In genomic region chr3:87033357-87033756, GRCm38 (mm10) we compare ENCODE assay signal across 8 mouse cellular contexts. TPM values are rescaled to one million over a fixed set of nuclear protein-coding genes. Genes with fewer than 3 reads are reported as not detected.
DNase-seq lines count a peak whose midpoint lies in the region; ATAC-seq lines count a peak whose summit lies in the region.

No protein-coding gene starts in this region.

- H3K4me3 ChIP-seq in forebrain, embryonic 10.5 days: no peak overlapping the region
- H3K4me3 ChIP-seq in forebrain, embryonic 12.5 days (replicated peaks): no peak overlapping the region
- no peak overlapping the region for H3K4me3 ChIP-seq in forebrain, embryonic 15.5 days
- no peak overlapping the region for H3K4me3 ChIP-seq in hindbrain, embryonic 16.5 days (ENCODE audit: low read length)
- no peak overlapping the region for H3K4me3 ChIP-seq in stomach, embryonic 16.5 days (replicated peaks; ENCODE audit: low read length)

- DNase-seq in forebrain, embryonic 10.5 days (ENCODE audit: extremely low spot score, low spot score): peak; percentile 71
- DNase-seq in c-Kit-positive CD71-positive TER-119-negative erythroid progenitor cells, embryonic 14.5 days (ENCODE audit: low read depth): peak; percentile 30
- DNase-seq in left cerebral cortex, adult 8-10 months (ENCODE audit: low spot score in 2 of 2): peak; percentile 15 to 74

- H3K4me1 ChIP-seq in forebrain, embryonic 10.5 days: no peaks in the 10 kb centered on the region
- H3K4me1 ChIP-seq in forebrain, embryonic 12.5 days: no peaks in the 10 kb centered on the region
- H3K4me1 ChIP-seq in forebrain, embryonic 15.5 days: no peaks in the 10 kb centered on the region
- H3K4me1 ChIP-seq in hindbrain, embryonic 16.5 days (ENCODE audit: control insufficient read depth, insufficient read depth, low read depth, low read length): no peaks in the 10 kb centered on the region
- no peaks in the 10 kb centered on the region for H3K4me1 ChIP-seq in stomach, embryonic 16.5 days (ENCODE audit: control insufficient read depth, insufficient read depth, low read length)

- H3K27me3 ChIP-seq in forebrain, embryonic 10.5 days (ENCODE audit: poor library complexity, severe bottlenecking): no peaks in the 10 kb centered on the region
- no peaks in the 10 kb centered on the region; the same call in 1 of the 2 replicates for H3K27me3 ChIP-seq in forebrain, embryonic 12.5 days
- no peaks in the 10 kb centered on the region for H3K27me3 ChIP-seq in forebrain, embryonic 15.5 days
- H3K27me3 ChIP-seq in hindbrain, embryonic 16.5 days (replicated peaks; ENCODE audit: control insufficient read depth, insufficient read depth, low read length): no peaks in the 10 kb centered on the region
- no peaks in the 10 kb centered on the region for H3K27me3 ChIP-seq in stomach, embryonic 16.5 days (ENCODE audit: control insufficient read depth, insufficient read depth, low read length)

- H3K27ac ChIP-seq in forebrain, embryonic 10.5 days: no peak overlapping the region
- H3K27ac ChIP-seq in forebrain, embryonic 12.5 days: no peak overlapping the region
- H3K27ac ChIP-seq in forebrain, embryonic 15.5 days (replicated peaks): no peak overlapping the region
- H3K27ac ChIP-seq in hindbrain, embryonic 16.5 days (ENCODE audit: low read depth, low read length): no peak overlapping the region
- no peak overlapping the region for H3K27ac ChIP-seq in stomach, embryonic 16.5 days (ENCODE audit: low read length)

- no peak for ATAC-seq in forebrain, embryonic 12.5 days (ENCODE audit: low FRiP score)
- ATAC-seq in forebrain, embryonic 15.5 days (replicated peaks): peak; percentile 37; the same call in 1 of the 2 replicates
- ATAC-seq in hindbrain, embryonic 16.5 days: 0 out of 2 replicates have a peak, but pooled peaks have one; percentile 11
- peak; percentile 74 for ATAC-seq in monocyte, adult 5-6 weeks (replicated peaks; ENCODE audit: insufficient number of reproducible peaks, low FRiP score, low TSS enrichment, poor library complexity, severe bottlenecking)
- ATAC-seq in stomach, embryonic 16.5 days (ENCODE audit: insufficient read depth, low FRiP score): peak; percentile 13; the same call in 1 of the 2 replicates

- 28% methylated on average over 8 of the region's 8 CpGs for WGBS in forebrain, embryonic 10.5 days
- 24% methylated on average over 8 of the region's 8 CpGs for WGBS in forebrain, embryonic 12.5 days
- 19% methylated on average over 8 of the region's 8 CpGs for WGBS in forebrain, embryonic 15.5 days
- WGBS in hindbrain, embryonic 16.5 days: 28% methylated on average over 8 of the region's 8 CpGs
- 17% methylated on average over 8 of the region's 8 CpGs for WGBS in stomach, embryonic 16.5 days

- H3K4me2 ChIP-seq in forebrain, embryonic 12.5 days: no peak overlapping the region
- no peak overlapping the region for H3K4me2 ChIP-seq in forebrain, embryonic 15.5 days (replicated peaks)
- H3K4me2 ChIP-seq in hindbrain, embryonic 16.5 days (ENCODE audit: low read length): no peak overlapping the region
- H3K4me2 ChIP-seq in stomach, embryonic 16.5 days (ENCODE audit: low read depth, low read length): no peak overlapping the region

- H3K36me3 ChIP-seq in forebrain, embryonic 10.5 days (replicated peaks): no peaks in the 10 kb centered on the region
- no peaks in the 10 kb centered on the region for H3K36me3 ChIP-seq in forebrain, embryonic 12.5 days (replicated peaks)
- no peaks in the 10 kb centered on the region for H3K36me3 ChIP-seq in forebrain, embryonic 15.5 days
- H3K36me3 ChIP-seq in hindbrain, embryonic 16.5 days (ENCODE audit: control insufficient read depth, insufficient read depth, low read length): no peaks in the 10 kb centered on the region
- H3K36me3 ChIP-seq in stomach, embryonic 16.5 days (ENCODE audit: control insufficient read depth, insufficient read depth, low read length): no peaks in the 10 kb centered on the region

- no peak overlapping the region for H3K9ac ChIP-seq in forebrain, embryonic 12.5 days
- H3K9ac ChIP-seq in forebrain, embryonic 15.5 days (replicated peaks): no peak overlapping the region
- no peak overlapping the region for H3K9ac ChIP-seq in hindbrain, embryonic 16.5 days (ENCODE audit: low read depth, low read length)
- no peak overlapping the region for H3K9ac ChIP-seq in stomach, embryonic 16.5 days (ENCODE audit: low read length)

- peaks cover 4% of the 10 kb centered on the region; the same call in 1 of the 2 replicates for H3K9me3 ChIP-seq in forebrain, embryonic 10.5 days
- H3K9me3 ChIP-seq in forebrain, embryonic 12.5 days: no peaks in the 10 kb centered on the region
- no peaks in the 10 kb centered on the region for H3K9me3 ChIP-seq in forebrain, embryonic 15.5 days
- H3K9me3 ChIP-seq in hindbrain, embryonic 16.5 days (ENCODE audit: control insufficient read depth, low read length): no peaks in the 10 kb centered on the region
- no peaks in the 10 kb centered on the region for H3K9me3 ChIP-seq in stomach, embryonic 16.5 days (replicated peaks; ENCODE audit: control insufficient read depth, low read length)

RNA-seq across cellular contexts. Expression of gene Cd1d1, which starts 34.1 kb away (rescaled TPM):
- polyA plus RNA-seq in forebrain, embryonic 10.5 days (2016; fragmentation: Nextera tagmentation; extraction: Ambion mirVana): 17.0 and 22.1 TPM in 2 replicates
- 52.9 and 59.6 TPM in 2 replicates for polyA plus RNA-seq in forebrain, embryonic 12.5 days (2016; fragmentation: Nextera tagmentation; extraction: Ambion mirVana)
- polyA plus RNA-seq in forebrain, embryonic 15.5 days (2015; fragmentation: Nextera tagmentation; extraction: Ambion mirVana): 84.0 and 88.3 TPM in 2 replicates
- polyA plus RNA-seq in hindbrain, embryonic 16.5 days (2015; fragmentation: Nextera tagmentation; extraction: Ambion mirVana): 47.3 and 49.1 TPM in 2 replicates
- total RNA-seq in left cerebral cortex, adult 8-10 months (2022): 1 to 10 TPM in 3 of 4 experiments, under 1 TPM in 1; 0.78 to 1.8 (median 1.3) TPM
- total RNA-seq in monocyte, adult 5-6 weeks (2017): 14.4 to 31.8 TPM (median 31.4 TPM) in 3 replicates
- 30.2 and 33.5 TPM in 2 replicates for polyA plus RNA-seq in stomach, embryonic 16.5 days (2015; fragmentation: Nextera tagmentation; extraction: Ambion mirVana)
